Mouse (Mus musculus): ENCODE measurements around the gene Chmp6. TPM values are rescaled to one million over a fixed set of nuclear protein-coding genes. Genes with fewer than 3 reads are reported as not detected.

The Chmp6 gene
- total and polyA plus RNA-seq, 3 experiments, result 8.4 to 53.1 (median 28.5) TPM

DNA sequence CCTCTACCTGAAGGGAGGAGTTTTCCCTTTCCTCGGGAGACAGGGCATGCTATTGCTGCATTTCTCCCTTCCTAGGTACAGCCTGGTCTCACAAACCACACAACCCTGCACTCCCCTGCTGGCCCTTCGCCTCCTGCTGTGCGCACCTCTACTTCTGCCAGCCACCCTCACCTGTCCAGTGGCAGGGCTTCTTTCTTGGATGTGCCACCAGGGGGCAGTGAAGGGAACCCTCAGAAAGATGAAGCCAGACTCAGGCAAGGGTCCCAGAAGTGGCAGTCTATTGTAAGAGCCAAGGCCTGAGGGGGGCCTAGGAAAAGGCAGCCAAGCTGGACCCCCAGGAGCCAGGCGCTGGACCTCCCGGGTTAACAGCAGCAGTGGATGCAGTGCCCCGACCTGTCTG is 22.2 kb downstream of the Chmp6 start:
- no peak for ATAC-seq (ENCODE audit: extremely low read depth, insufficient number of reproducible peaks, low FRiP score, poor library complexity, severe bottlenecking)
- Histone ChIP-seq H3K4me3 (ENCODE audit: low read depth, low read length) (no peak overlapping the region), H3K9me3 (replicated peaks) (0 out of 2 replicates have a peak, but pooled peaks cover 2% of the 10 kb centered on the region), H3K27me3 (ENCODE audit: insufficient read depth, low read length) (peaks cover 76% of the 10 kb centered on the region), H3K4me1 (ENCODE audit: insufficient read depth, low read depth, low read length) (peaks cover 12% of the 10 kb centered on the region), H3K36me3 (replicated peaks) (no peaks in the 10 kb centered on the region)
- DNase-seq (ENCODE audit: low spot score), result peak; percentile 58
- TF ChIP-seq GATA2 (IDR thresholded peaks at IDR 0.05; ENCODE audit: borderline replicate concordance, low read depth, low read length), result no peak
- TF ChIP-seq CTCF (IDR thresholded peaks at IDR 0.05; ENCODE audit: low read depth, low read length), result peak; percentile 63; the same call in 1 of the 2 replicates

DNA sequence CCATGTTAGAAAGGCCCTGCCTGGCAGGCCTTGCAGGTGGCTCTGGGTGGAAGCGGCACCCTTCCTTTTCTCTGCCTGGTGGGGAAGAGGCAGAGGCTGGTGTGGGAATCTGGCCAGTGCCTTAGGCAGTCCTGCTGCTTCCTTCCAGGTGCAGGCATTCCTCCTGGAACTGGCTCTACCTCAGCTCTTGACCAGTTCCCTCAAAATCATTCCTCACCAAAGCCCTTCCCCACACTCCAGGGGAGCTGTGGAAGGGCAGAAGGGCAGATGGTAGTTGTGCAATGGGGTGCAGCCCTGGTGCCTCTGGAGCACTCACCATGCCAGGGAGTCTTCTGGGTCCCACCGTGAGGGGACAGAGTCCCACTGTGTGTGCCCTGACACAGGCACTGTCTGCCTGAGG is 23.2 kb downstream of the Chmp6 start:
- peaks cover 17% of the 10 kb centered on the region for H3K4me1 ChIP-seq (ENCODE audit: insufficient read depth, low read depth, low read length)
- H3K36me3 ChIP-seq (replicated peaks), result no peaks in the 10 kb centered on the region
- no peaks in the 10 kb centered on the region for H3K9me3 ChIP-seq (replicated peaks)
- H3K4me3 ChIP-seq (ENCODE audit: low read depth, low read length), result no peak overlapping the region
- TF ChIP-seq GATA2 (IDR thresholded peaks at IDR 0.05; ENCODE audit: borderline replicate concordance, low read depth, low read length) (no peak), CTCF (IDR thresholded peaks at IDR 0.05; ENCODE audit: low read depth, low read length) (no peak), POLR2AphosphoS5 (IDR thresholded peaks at IDR 0.05; ENCODE audit: insufficient replicate concordance, low read depth, low read length) (no peak), TAL1 (conservative IDR thresholded peaks at IDR 0.05; ENCODE audit: low read depth, low read length) (no peak)
- DNase-seq (ENCODE audit: low spot score) (no peak), ATAC-seq (ENCODE audit: extremely low read depth, insufficient number of reproducible peaks, low FRiP score, poor library complexity, severe bottlenecking) (no peak)
- H3K27me3 ChIP-seq (ENCODE audit: insufficient read depth, low read length), result peaks cover 84% of the 10 kb centered on the region

DNA sequence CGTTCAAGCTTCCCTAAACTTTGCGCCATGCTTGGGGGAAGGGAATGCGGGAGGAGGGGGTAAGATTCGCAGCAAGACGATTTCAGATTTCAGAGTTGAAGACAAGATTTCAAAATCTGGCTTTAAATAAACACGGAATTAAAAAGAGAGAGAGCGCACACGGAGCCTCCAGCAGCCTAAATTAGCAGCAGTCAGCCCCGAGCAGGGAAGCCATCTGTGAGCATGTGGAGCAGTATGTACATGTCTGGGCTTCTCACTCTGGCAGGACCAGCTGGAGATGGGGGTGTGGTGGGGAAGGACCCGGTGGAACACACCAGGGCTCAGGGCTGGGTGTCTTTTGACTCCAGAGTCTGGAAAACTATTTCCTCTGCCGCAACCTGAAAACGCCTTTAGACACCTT is 24.0 kb downstream of the Chmp6 start:
- DNase-seq (ENCODE audit: low spot score), result no peak
- H3K36me3 ChIP-seq (replicated peaks), result no peaks in the 10 kb centered on the region
- H3K4me1 ChIP-seq (ENCODE audit: insufficient read depth, low read depth, low read length), result peaks cover 25% of the 10 kb centered on the region
- no peak for TF ChIP-seq GATA2 (IDR thresholded peaks at IDR 0.05; ENCODE audit: borderline replicate concordance, low read depth, low read length)
- no peak for TF ChIP-seq POLR2AphosphoS5 (IDR thresholded peaks at IDR 0.05; ENCODE audit: insufficient replicate concordance, low read depth, low read length)
- no peak for TF ChIP-seq GATA1 (IDR thresholded peaks at IDR 0.05; ENCODE audit: borderline replicate concordance, low read length)
- TF ChIP-seq CTCF (IDR thresholded peaks at IDR 0.05; ENCODE audit: low read depth, low read length), result no peak
- H3K27me3 ChIP-seq (ENCODE audit: insufficient read depth, low read length), result peaks cover 86% of the 10 kb centered on the region
- no peaks in the 10 kb centered on the region for H3K9me3 ChIP-seq (replicated peaks)
- no peak for ATAC-seq (ENCODE audit: extremely low read depth, insufficient number of reproducible peaks, low FRiP score, poor library complexity, severe bottlenecking)
- no peak overlapping the region for H3K4me3 ChIP-seq (ENCODE audit: low read depth, low read length)

DNA sequence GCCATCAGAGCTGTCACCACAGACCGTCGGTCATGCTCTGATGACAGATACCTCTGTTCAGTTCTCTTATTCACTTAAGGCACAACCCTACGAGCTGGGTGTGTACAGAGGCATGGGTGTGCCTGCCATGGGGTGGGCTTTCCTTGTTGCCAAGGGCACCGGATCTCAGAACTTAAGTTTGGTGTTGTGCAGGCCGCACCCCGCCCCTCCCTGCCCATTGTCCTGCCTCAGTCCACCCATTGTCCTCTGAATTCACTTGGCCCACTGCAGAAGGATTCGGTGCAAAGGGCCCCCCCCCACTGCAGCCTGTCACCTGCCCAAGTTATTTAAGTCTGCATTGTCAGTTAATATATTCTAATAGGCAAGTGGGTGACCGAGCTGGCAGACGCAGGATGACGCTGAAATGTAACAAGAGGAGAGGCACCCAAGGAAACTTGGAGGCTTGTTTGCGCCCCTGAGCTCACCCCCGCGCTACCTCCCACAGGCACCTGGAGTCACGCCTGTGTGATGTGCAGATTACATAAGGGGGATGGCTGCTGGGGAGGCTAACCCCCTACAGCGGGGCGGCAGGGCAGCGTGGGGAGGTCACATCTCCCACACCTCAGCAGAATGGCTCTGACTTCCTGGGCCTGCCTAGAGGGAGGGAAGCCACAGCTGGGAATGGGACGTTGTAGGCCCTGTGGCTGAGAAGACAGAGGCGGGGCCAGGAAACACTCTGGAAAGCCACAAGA is 24.7 kb downstream of the Chmp6 start:
- DNase-seq (ENCODE audit: low spot score), result no peak
- no peak for ATAC-seq (ENCODE audit: extremely low read depth, insufficient number of reproducible peaks, low FRiP score, poor library complexity, severe bottlenecking)
- Histone ChIP-seq H3K36me3 (replicated peaks) (no peaks in the 10 kb centered on the region), H3K4me3 (ENCODE audit: low read depth, low read length) (no peak overlapping the region), H3K27me3 (ENCODE audit: insufficient read depth, low read length) (peaks cover 82% of the 10 kb centered on the region), H3K9me3 (replicated peaks) (no peaks in the 10 kb centered on the region), H3K4me1 (ENCODE audit: insufficient read depth, low read depth, low read length) (peaks cover 28% of the 10 kb centered on the region)
- no peak for TF ChIP-seq CTCF (IDR thresholded peaks at IDR 0.05; ENCODE audit: low read depth, low read length)
- no peak for TF ChIP-seq POLR2AphosphoS5 (IDR thresholded peaks at IDR 0.05; ENCODE audit: insufficient replicate concordance, low read depth, low read length)
- TF ChIP-seq GATA2 (IDR thresholded peaks at IDR 0.05; ENCODE audit: borderline replicate concordance, low read depth, low read length), result no peak

DNA sequence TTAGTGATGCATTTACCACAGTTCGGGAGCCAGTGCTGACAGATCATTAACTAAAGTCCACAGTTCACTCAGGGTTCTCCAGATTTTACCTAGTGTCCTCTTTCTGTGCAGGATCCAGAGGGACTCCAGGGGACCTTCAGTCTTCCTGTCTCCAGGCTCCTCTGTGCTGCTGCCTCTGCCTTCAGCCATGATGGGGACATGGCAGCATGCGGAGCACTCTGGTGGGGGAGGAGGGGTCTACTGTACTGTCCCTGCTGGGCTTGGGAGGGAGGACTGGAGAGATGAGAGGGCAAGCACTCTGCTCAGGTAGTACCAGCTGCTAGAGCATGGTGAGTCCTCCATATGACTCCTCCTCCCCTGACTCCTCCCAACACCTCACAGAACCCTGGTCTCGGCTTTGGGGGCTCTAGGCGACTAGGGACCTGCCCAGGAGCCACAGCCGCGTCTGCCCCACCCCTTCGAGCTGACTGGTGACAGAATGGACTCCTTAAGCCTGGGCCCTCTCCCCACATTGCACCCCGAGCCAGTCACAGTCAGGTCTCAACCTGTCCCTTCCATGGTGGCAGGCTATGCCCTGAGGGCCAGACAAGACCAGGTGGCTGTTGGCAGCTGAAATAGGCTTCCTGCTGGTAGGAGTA is 26.0 kb downstream of the Chmp6 start:
- Histone ChIP-seq H3K4me3 (ENCODE audit: low read depth, low read length) (no peak overlapping the region), H3K27me3 (ENCODE audit: insufficient read depth, low read length) (peaks cover 81% of the 10 kb centered on the region), H3K36me3 (replicated peaks) (no peaks in the 10 kb centered on the region), H3K4me1 (ENCODE audit: insufficient read depth, low read depth, low read length) (peaks cover 38% of the 10 kb centered on the region), H3K9me3 (replicated peaks) (no peaks in the 10 kb centered on the region)
- no peak for TF ChIP-seq TAL1 (conservative IDR thresholded peaks at IDR 0.05; ENCODE audit: low read depth, low read length)
- no peak for TF ChIP-seq POLR2AphosphoS5 (IDR thresholded peaks at IDR 0.05; ENCODE audit: insufficient replicate concordance, low read depth, low read length)
- TF ChIP-seq GATA2 (IDR thresholded peaks at IDR 0.05; ENCODE audit: borderline replicate concordance, low read depth, low read length), result no peak
- no peak for TF ChIP-seq CTCF (IDR thresholded peaks at IDR 0.05; ENCODE audit: low read depth, low read length)
- no peak for TF ChIP-seq GATA1 (IDR thresholded peaks at IDR 0.05; ENCODE audit: borderline replicate concordance, low read length)
- no peak for ATAC-seq (ENCODE audit: extremely low read depth, insufficient number of reproducible peaks, low FRiP score, poor library complexity, severe bottlenecking)
- DNase-seq (ENCODE audit: low spot score), result no peak

DNA sequence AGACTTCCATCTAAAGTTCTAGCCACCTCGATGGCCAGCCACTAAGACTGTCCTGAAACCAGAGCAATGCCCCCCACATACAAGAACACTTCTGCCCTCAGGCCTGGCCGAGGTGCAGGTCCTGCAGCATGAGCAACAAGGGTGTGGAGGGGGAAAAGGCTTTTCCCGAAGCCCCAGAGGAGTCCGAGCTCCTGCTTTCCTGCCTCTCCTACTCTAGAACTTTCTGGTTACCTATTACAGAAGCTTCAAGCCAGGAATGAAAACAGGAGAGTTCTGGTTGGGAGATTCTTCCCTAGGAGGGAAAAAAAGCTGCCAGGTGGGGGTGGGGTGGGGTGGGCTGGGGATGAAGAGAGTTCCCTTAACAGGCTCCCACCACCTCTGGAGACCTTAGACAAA is 26.5 kb downstream of the Chmp6 start:
- ATAC-seq (ENCODE audit: extremely low read depth, insufficient number of reproducible peaks, low FRiP score, poor library complexity, severe bottlenecking) (no peak), DNase-seq (ENCODE audit: low spot score) (no peak)
- Histone ChIP-seq H3K4me3 (ENCODE audit: low read depth, low read length) (no peak overlapping the region), H3K27me3 (ENCODE audit: insufficient read depth, low read length) (peaks cover 85% of the 10 kb centered on the region), H3K36me3 (replicated peaks) (no peaks in the 10 kb centered on the region), H3K9me3 (replicated peaks) (no peaks in the 10 kb centered on the region), H3K4me1 (ENCODE audit: insufficient read depth, low read depth, low read length) (peaks cover 38% of the 10 kb centered on the region)
- TF ChIP-seq TAL1 (conservative IDR thresholded peaks at IDR 0.05; ENCODE audit: low read depth, low read length) (no peak), POLR2AphosphoS5 (IDR thresholded peaks at IDR 0.05; ENCODE audit: insufficient replicate concordance, low read depth, low read length) (no peak), CTCF (IDR thresholded peaks at IDR 0.05; ENCODE audit: low read depth, low read length) (no peak), GATA1 (IDR thresholded peaks at IDR 0.05; ENCODE audit: borderline replicate concordance, low read length) (no peak)
